Mouse (Mus musculus): Measurements from ENCODE around the gene Dmac2. TPM values are rescaled to one million over a fixed set of nuclear protein-coding genes. Genes with fewer than 3 reads are reported as not detected.
A peak's percentile ranks its signal among the peaks of the same experiment; 100 is the strongest.

Gene Dmac2
- polyA plus RNA-seq, 1 experiment from 2014 or later: 40.9 TPM

DNA sequence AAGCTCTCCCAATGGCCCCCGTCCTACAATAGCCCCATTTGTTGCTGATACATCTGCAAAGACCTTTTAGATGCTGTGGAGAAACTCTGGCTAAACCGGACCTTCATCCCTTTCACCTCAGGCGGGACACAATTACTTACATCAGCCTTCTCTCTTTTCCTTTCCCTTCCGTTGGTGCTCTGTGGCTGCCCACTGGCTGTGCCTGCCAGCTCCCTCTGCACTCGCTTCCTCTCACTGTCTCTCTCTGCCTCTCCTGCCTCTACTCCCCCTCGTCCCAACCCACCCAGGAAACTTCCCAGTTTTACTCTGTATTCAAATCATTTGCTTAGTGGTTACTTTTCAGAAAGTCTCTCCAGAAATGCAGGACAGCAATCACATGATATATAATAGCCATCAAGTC lies 9.2 kb upstream of the Dmac2 start:
- no peaks in the 10 kb centered on the region for H3K27me3 ChIP-seq (replicated peaks; ENCODE audit: control insufficient read depth, insufficient read depth, low read length)
- H3K4me3 ChIP-seq (ENCODE audit: low read depth, low read length): no peak overlapping the region
- H3K4me2 ChIP-seq (ENCODE audit: low read length): no peak overlapping the region
- H3K27ac ChIP-seq (ENCODE audit: low read depth): no peak overlapping the region
- no peak for DNase-seq (ENCODE audit: low spot score)
- WGBS: 45% methylated on average over 6 of the region's 6 CpGs
- ATAC-seq (replicated peaks; ENCODE audit: low FRiP score, low TSS enrichment, low read depth): no peak
- H3K4me1 ChIP-seq (replicated peaks; ENCODE audit: control insufficient read depth, insufficient read depth, low read length): no peaks in the 10 kb centered on the region
- H3K9me3 ChIP-seq (ENCODE audit: control insufficient read depth, low read length): no peaks in the 10 kb centered on the region
- H3K9ac ChIP-seq (ENCODE audit: low read length): no peak overlapping the region
- no peaks in the 10 kb centered on the region for H3K36me3 ChIP-seq (ENCODE audit: control insufficient read depth, insufficient read depth, low read length)

DNA sequence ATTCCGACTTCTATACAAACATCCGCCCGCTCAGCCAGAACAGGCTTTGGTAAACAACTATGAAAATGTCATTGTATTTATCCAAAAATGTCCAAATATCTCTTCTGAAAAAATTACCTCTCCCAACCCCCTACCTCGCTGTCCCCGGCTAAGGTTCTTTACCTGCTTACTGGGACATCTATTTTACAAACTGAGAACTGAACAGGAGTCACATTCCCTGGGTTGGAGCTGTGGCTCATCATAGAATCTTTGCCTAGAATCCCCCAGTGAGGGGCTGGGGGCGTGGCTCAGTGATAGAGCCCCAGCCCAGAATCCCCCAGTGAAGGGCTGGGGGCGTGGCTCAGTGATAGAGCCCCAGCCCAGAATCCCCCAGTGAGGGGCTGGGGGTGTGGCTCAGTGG lies 7.7 kb upstream of the Dmac2 start:
- no peaks in the 10 kb centered on the region for H3K9me3 ChIP-seq (ENCODE audit: control insufficient read depth, low read length)
- no peak overlapping the region for H3K4me2 ChIP-seq (ENCODE audit: low read length)
- no peak overlapping the region for H3K9ac ChIP-seq (ENCODE audit: low read length)
- no peak overlapping the region for H3K27ac ChIP-seq (ENCODE audit: low read depth)
- WGBS: 38% methylated on average over 7 of the region's 7 CpGs
- no peaks in the 10 kb centered on the region for H3K36me3 ChIP-seq (ENCODE audit: control insufficient read depth, insufficient read depth, low read length)
- H3K4me1 ChIP-seq (replicated peaks; ENCODE audit: control insufficient read depth, insufficient read depth, low read length): no peaks in the 10 kb centered on the region
- ATAC-seq (replicated peaks; ENCODE audit: low FRiP score, low TSS enrichment, low read depth): no peak
- H3K4me3 ChIP-seq (ENCODE audit: low read depth, low read length): no peak overlapping the region
- no peaks in the 10 kb centered on the region for H3K27me3 ChIP-seq (replicated peaks; ENCODE audit: control insufficient read depth, insufficient read depth, low read length)
- no peak for DNase-seq (ENCODE audit: low spot score)

DNA sequence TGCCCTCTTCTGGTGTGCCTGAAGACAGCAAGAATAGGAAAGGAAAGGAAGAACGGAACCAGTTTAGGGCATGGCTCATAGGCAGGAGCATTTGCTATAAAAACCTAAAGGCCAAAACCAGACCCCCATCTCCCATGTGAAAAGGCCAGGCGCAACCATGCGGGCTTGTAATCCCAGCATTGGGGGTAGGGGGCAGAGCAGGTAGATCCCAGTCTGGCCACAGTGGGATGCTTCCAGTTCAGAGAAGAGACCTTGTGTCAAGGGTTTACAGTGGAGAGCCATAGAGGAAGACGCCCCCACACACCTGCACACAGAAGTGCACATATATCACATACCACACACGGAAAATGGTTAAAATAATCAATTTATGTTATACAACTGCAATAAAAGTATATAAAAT lies 5.1 kb upstream of the Dmac2 start:
- H3K9ac ChIP-seq (ENCODE audit: low read length): no peak overlapping the region
- H3K4me2 ChIP-seq (ENCODE audit: low read length): no peak overlapping the region
- no peak overlapping the region for H3K27ac ChIP-seq (ENCODE audit: low read depth)
- H3K4me3 ChIP-seq (ENCODE audit: low read depth, low read length): no peak overlapping the region
- DNase-seq (ENCODE audit: low spot score) (no peak), ATAC-seq (replicated peaks; ENCODE audit: low FRiP score, low TSS enrichment, low read depth) (no peak)
- H3K27me3 ChIP-seq (replicated peaks; ENCODE audit: control insufficient read depth, insufficient read depth, low read length): no peaks in the 10 kb centered on the region
- no peaks in the 10 kb centered on the region for H3K4me1 ChIP-seq (replicated peaks; ENCODE audit: control insufficient read depth, insufficient read depth, low read length)
- H3K36me3 ChIP-seq (ENCODE audit: control insufficient read depth, insufficient read depth, low read length): no peaks in the 10 kb centered on the region
- WGBS: 86% methylated on average over 5 of the region's 5 CpGs
- H3K9me3 ChIP-seq (ENCODE audit: control insufficient read depth, low read length): no peaks in the 10 kb centered on the region

DNA sequence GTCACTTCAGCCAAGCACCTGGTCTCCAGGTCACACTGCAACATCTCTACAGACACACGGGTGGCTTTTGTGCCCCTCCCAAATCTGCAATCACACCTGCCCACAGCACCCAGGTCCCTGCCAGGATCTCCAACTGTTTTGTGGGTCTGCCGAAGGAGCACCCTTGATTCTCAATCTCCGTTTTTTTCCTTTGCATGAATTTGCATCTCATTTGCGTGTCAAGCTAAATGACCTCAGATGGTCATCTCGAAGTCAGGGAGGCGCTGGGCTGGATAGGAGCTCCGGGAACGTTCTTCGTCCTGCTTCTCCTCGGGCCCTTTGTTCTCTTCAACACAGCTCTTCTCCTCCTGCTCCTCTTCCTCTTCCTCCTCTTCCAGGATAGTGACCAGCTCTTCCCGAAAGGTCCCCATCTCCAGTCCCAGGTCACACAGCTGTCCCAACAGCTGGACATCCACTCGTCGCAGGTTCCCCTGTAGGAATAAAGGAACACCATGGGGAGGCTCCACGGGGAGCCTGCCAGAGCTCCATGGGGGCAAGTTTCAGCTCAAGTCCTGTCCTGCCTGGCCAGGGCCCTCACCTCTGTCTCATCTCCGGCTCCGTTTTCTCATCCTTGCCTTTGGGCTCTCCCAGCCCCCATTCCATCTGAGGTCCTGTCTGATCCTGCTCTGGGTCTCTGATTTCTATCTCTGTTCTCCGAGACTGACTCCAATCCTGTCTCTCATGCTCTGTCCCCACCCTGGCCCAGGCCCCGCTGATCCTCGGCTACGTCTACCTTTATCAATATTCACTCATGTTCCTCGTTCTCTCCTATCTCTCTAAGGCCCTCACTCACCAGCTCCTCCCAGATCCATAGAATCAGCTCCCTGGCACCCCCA lies 4.1 kb upstream of the Dmac2 start:
- no peak for ATAC-seq (replicated peaks; ENCODE audit: low FRiP score, low TSS enrichment, low read depth)
- H3K4me3 ChIP-seq (ENCODE audit: low read depth, low read length): no peak overlapping the region
- H3K4me2 ChIP-seq (ENCODE audit: low read length): no peak overlapping the region
- DNase-seq (ENCODE audit: low spot score): no peak
- H3K4me1 ChIP-seq (replicated peaks; ENCODE audit: control insufficient read depth, insufficient read depth, low read length): peaks cover 5% of the 10 kb centered on the region
- no peaks in the 10 kb centered on the region for H3K27me3 ChIP-seq (replicated peaks; ENCODE audit: control insufficient read depth, insufficient read depth, low read length)
- H3K9ac ChIP-seq (ENCODE audit: low read length): no peak overlapping the region
- no peaks in the 10 kb centered on the region for H3K9me3 ChIP-seq (ENCODE audit: control insufficient read depth, low read length)
- no peak overlapping the region for H3K27ac ChIP-seq (ENCODE audit: low read depth)
- no peaks in the 10 kb centered on the region for H3K36me3 ChIP-seq (ENCODE audit: control insufficient read depth, insufficient read depth, low read length)
- WGBS: 77% methylated on average over 21 of the region's 21 CpGs

DNA sequence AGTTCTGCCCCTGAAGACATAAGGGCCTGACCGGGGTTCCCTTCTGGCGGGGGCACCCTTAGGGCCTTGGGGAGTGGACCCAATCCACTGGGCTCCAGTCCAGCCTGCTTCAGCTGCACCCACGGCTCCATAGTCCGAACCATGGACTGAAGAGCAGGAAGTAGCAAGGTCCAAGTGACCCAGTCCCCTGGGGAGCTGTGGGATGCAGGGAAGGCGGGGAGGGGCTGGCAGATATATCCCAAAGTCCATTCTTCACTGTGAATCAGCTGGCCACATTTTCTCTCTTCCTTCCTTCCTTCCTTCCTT lies 3.6 kb upstream of the Dmac2 start, which contains the start of gene Erich4:
Erich4 (minus strand) TSS at position 187 of the 306 bp plus-strand sequence.
- H3K9ac ChIP-seq (ENCODE audit: low read length): no peak within 1 kb of the TSS
- no peak for ATAC-seq (replicated peaks; ENCODE audit: low FRiP score, low TSS enrichment, low read depth)
- no peak for DNase-seq (ENCODE audit: low spot score)
- H3K9me3 ChIP-seq (ENCODE audit: control insufficient read depth, low read length): no peaks in the 10 kb centered on the region
- H3K27ac ChIP-seq (ENCODE audit: low read depth): no peak within 1 kb of the TSS
- H3K36me3 ChIP-seq (ENCODE audit: control insufficient read depth, insufficient read depth, low read length): no peaks in the 10 kb centered on the region
- H3K4me1 ChIP-seq (replicated peaks; ENCODE audit: control insufficient read depth, insufficient read depth, low read length): peaks cover 5% of the 10 kb centered on the region
- no peak within 1 kb of the TSS for H3K4me2 ChIP-seq (ENCODE audit: low read length)
- 83% methylated on average over 5 of the region's 5 CpGs for WGBS
- H3K4me3 ChIP-seq (ENCODE audit: low read depth, low read length): no peak within 1 kb of the TSS
- no peaks in the 10 kb centered on the region for H3K27me3 ChIP-seq (replicated peaks; ENCODE audit: control insufficient read depth, insufficient read depth, low read length)

DNA sequence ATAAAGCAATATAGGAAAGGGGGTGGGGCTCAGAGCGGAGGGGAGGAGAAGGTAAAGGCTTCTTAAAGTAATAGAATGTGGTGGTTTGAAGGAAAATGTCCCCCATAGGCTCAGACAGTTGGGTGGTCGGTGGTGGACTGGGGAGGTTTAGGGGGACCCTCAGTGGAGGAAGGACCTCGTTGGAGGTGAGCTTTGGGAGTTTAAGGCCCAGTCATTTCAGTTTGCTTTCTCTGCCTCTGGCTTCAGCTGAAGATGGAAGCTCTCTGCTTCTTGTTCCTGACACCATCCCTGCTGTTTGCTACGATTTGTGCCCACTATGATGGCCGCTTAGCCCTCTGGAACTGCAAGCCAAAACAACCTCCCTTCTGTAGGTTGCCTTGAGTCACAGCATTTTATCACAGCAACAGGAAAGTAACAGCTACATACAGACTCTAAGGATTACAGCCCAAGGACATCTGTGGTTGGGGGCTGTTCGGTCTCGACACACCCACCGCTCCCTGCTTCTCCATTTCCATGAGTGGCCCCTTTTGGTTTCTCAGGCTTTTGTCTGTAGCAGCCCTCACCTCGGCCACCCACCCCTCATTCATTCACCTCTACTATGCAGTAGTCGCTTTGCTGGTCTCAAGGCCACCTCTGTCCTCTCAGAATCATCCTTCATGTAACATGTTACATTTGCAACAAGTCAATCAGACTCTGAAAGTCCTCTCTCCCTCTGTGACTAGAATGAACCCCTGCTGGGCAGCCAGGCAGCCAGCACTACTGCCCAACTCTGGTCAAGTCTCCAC lies 1.6 kb upstream of the Dmac2 start:
- Histone ChIP-seq H3K27ac (ENCODE audit: low read depth) (no peak overlapping the region), H3K4me1 (replicated peaks; ENCODE audit: control insufficient read depth, insufficient read depth, low read length) (peaks cover 5% of the 10 kb centered on the region), H3K9me3 (ENCODE audit: control insufficient read depth, low read length) (no peaks in the 10 kb centered on the region), H3K36me3 (ENCODE audit: control insufficient read depth, insufficient read depth, low read length) (peaks cover 17% of the 10 kb centered on the region), H3K4me2 (ENCODE audit: low read length) (no peak overlapping the region), H3K4me3 (ENCODE audit: low read depth, low read length) (no peak overlapping the region), H3K9ac (ENCODE audit: low read length) (no peak overlapping the region), H3K27me3 (replicated peaks; ENCODE audit: control insufficient read depth, insufficient read depth, low read length) (no peaks in the 10 kb centered on the region)
- DNase-seq (ENCODE audit: low spot score) (peak; percentile 47), ATAC-seq (replicated peaks; ENCODE audit: low FRiP score, low TSS enrichment, low read depth) (no peak)
- WGBS: 81% methylated on average over 10 of the region's 10 CpGs

DNA sequence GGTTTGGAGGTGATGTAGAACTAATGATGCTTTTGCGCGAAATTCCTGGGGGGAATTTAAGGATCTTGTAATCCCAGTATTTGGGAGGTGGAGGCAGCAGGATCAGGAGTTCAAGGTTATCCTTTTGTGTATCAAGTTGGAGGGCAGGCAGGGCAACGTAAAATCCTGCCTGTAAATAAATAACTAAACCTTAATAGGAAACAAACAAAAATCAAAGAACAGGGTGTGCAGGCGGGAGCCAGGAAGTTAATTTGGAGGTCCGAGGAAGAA lies 443 bp downstream of the Dmac2 start:
- 18% methylated on average over 5 of the region's 5 CpGs for WGBS
- DNase-seq (ENCODE audit: low spot score): no peak
- ATAC-seq (replicated peaks; ENCODE audit: low FRiP score, low TSS enrichment, low read depth): no peak

DNA sequence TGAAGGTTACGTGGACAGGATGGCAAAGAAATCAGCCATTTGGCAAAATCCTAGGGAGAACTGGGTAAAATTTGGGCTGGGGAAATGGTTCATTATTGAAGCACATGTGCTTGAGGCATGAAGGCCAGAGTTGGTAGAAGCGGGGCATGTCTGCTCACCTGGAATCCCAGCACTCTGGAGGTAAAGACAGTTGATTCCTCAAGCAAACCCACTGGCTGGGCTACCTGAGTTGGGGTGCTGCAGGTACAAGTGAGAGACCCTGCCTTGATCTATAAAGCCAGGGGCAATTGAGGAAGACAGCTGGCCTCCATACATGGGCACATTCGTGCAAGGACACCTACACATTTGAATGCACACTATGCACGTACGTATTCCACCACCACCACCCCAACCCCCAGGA lies 887 bp downstream of the Dmac2 start:
- peak overlapping the region; percentile 51 for H3K4me3 ChIP-seq (ENCODE audit: low read depth, low read length)
- ATAC-seq (replicated peaks; ENCODE audit: low FRiP score, low TSS enrichment, low read depth) (no peak), DNase-seq (ENCODE audit: low spot score) (no peak)
- no peaks in the 10 kb centered on the region for H3K27me3 ChIP-seq (replicated peaks; ENCODE audit: control insufficient read depth, insufficient read depth, low read length)
- no peak overlapping the region for H3K9ac ChIP-seq (ENCODE audit: low read length)
- H3K27ac ChIP-seq (ENCODE audit: low read depth): no peak overlapping the region
- no peaks in the 10 kb centered on the region for H3K9me3 ChIP-seq (ENCODE audit: control insufficient read depth, low read length)
- H3K4me1 ChIP-seq (replicated peaks; ENCODE audit: control insufficient read depth, insufficient read depth, low read length): peaks cover 5% of the 10 kb centered on the region
- H3K36me3 ChIP-seq (ENCODE audit: control insufficient read depth, insufficient read depth, low read length): peaks cover 34% of the 10 kb centered on the region
- WGBS: 88% methylated on average over 5 of the region's 5 CpGs
- H3K4me2 ChIP-seq (ENCODE audit: low read length): peak overlapping the region; percentile 73

More for the DNA sequence above, 443 bp downstream of the Dmac2 start:
- Histone ChIP-seq H3K36me3 (ENCODE audit: control insufficient read depth, insufficient read depth, low read length) (peaks cover 30% of the 10 kb centered on the region), H3K27ac (ENCODE audit: low read depth) (no peak overlapping the region), H3K27me3 (replicated peaks; ENCODE audit: control insufficient read depth, insufficient read depth, low read length) (no peaks in the 10 kb centered on the region), H3K4me1 (replicated peaks; ENCODE audit: control insufficient read depth, insufficient read depth, low read length) (peaks cover 5% of the 10 kb centered on the region), H3K9ac (ENCODE audit: low read length) (peak overlapping the region; percentile 34), H3K9me3 (ENCODE audit: control insufficient read depth, low read length) (no peaks in the 10 kb centered on the region), H3K4me2 (ENCODE audit: low read length) (peak overlapping the region; percentile 73), H3K4me3 (ENCODE audit: low read depth, low read length) (peak overlapping the region; percentile 51)

DNA sequence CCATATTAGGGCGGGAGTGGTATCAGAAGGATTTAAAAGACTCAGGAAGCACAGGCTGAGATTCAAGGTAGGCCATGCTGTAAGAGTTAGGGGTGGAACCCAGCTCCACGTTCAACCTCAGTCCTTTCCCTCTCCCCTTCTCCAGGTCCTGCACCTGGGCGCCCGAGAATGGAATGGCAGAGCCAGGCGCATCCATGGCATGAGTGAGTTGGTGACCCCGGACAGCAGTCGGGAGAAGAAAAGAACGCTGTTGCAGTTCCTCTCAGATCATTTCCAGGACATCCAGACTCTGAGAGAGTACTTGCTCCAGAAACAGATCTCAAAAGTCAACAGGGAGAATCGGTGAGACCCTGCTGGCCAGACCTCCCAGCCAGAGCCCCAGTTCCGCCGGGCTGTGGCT lies 1.5 kb downstream of the Dmac2 start:
- DNase-seq (ENCODE audit: low spot score) (no peak), ATAC-seq (replicated peaks; ENCODE audit: low FRiP score, low TSS enrichment, low read depth) (no peak)
- 92% methylated on average over 11 of the region's 11 CpGs for WGBS
- Histone ChIP-seq H3K9me3 (ENCODE audit: control insufficient read depth, low read length) (no peaks in the 10 kb centered on the region), H3K4me3 (ENCODE audit: low read depth, low read length) (no peak overlapping the region), H3K4me1 (replicated peaks; ENCODE audit: control insufficient read depth, insufficient read depth, low read length) (peaks cover 5% of the 10 kb centered on the region), H3K27me3 (replicated peaks; ENCODE audit: control insufficient read depth, insufficient read depth, low read length) (no peaks in the 10 kb centered on the region), H3K4me2 (ENCODE audit: low read length) (no peak overlapping the region), H3K9ac (ENCODE audit: low read length) (no peak overlapping the region), H3K36me3 (ENCODE audit: control insufficient read depth, insufficient read depth, low read length) (peaks cover 38% of the 10 kb centered on the region), H3K27ac (ENCODE audit: low read depth) (no peak overlapping the region)

Data from intestine, embryonic 14.5 days (tissue).